Mouse (Mus musculus): Measurements from ENCODE around the gene Zbtb41. TPM values are rescaled to one million over a fixed set of nuclear protein-coding genes. Genes with fewer than 3 reads are reported as not detected.
"Not testable (repeated sequence)": the region's sequence is repeated elsewhere in the genome, so short reads cannot be mapped to it uniquely, and the experiment has no call there.

The Zbtb41 gene
- 14.7 and 20.8 TPM in 2 replicates for polyA plus RNA-seq (2012; rRNA removed)

DNA sequence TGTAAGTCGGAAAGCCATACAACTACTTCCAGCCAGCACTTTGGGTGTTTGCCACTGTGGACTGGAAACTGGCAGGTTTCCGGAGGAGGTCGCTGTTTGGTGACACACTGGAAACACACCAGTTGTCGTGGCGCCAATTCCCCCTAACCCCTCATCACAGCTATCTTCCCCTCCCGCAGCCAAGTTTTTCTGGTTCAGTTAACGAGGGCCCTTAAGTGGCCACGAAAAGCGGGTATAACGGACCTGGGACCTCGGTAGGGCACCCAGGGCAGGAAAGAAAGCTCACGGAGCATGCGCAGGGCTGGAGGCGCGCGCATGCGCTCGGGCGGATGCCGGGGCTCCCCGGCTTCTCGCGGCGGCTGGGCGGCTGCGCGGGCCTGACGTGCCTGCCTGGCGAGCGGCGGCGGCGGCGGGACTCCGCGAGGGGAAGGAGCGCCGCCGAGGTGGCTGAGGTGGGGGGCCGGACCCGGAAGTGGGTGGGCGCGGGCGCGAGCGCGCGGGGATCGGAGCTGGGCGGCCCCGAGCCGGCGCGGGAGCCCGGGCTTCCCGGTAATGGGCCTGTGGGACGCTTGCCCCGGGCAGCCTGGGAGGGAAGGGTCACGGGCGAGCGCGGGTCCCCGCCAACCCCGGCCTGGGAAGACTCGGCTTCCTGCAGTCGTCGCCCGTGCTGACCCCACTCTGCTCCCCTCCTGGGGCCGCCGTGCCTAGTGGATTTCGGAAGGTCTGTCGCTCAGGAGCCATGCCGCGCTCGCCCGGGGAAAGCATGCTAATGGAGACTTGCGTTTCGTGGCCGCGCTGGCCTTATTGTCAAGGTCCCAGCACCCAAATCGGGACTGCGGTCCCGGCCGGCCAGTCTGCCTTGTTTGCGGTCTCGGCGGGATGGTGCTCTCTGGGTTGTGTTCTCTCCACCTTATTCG, at the start of gene Zbtb41:
Gene Zbtb41, plus strand, starts transcription at position 414 of the 917 bp plus-strand sequence.
- DNase-seq (ENCODE audit: low read depth): peak; percentile 96
- peak; percentile 65; the same call in 1 of the 2 replicates for TF ChIP-seq POLR2A (IDR thresholded peaks at IDR 0.05; ENCODE audit: borderline replicate concordance, extremely low read depth, insufficient read depth, insufficient read length, poor library complexity, severe bottlenecking)
- TF ChIP-seq CTCF (IDR thresholded peaks at IDR 0.05; ENCODE audit: borderline replicate concordance, extremely low read depth, insufficient read depth, insufficient read length): peak; percentile 69

DNA sequence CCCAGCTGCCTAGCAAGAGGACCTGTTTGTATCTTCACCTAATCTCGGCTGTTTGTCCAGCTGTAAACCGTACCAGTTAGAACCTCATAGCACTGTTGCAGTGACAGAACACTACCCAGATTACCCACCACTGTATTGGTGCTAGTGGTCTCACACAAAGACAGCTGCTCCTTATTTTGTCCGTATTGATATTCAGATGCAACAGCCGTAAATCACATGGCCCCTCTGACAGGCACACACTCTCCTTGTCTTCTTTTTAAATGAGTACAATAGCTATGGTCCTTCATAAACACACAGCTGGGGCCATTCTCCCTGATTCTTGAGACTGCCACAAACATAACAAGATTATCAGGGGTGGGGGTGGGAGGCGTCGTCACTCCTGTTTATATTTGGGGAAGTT, 46.2 kb upstream of the Zbtb41 start:
- peak; percentile 75 for DNase-seq (ENCODE audit: low read depth)
- TF ChIP-seq POLR2A (IDR thresholded peaks at IDR 0.05; ENCODE audit: borderline replicate concordance, extremely low read depth, insufficient read depth, insufficient read length, poor library complexity, severe bottlenecking) (no peak), CTCF (IDR thresholded peaks at IDR 0.05; ENCODE audit: borderline replicate concordance, extremely low read depth, insufficient read depth, insufficient read length) (no peak)

DNA sequence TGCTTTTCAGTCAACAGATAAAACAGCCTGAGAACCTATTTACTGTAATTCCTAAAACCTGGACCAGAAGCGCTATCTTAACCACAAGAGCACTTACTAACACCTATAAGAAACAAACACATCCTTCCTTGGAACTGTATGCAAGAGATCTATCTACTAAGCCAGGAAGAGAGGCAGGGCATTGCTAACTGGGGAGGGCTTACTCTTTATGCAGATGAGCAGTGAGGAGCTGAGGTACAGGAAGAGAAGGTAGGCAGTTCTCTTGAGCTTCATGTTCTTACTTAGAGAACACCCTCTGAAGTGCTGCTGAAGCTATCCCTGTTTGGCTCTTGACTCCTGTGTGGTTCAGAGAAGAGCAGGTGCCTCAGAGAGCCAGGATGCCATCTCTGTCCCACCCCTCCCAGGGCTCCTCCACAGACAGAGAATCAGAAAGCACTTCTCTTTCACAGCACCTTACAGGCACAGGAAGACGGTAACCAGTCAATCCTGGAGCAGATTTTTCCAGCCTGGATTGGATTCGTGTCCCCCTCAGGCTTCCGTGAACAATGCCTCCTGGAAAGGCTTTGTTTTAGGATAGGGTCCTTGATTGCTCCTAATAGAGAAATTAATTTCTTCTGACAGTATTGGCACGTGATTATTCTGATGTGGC, 45.3 kb upstream of the Zbtb41 start, which contains the start of gene Crb1:
Gene Crb1, minus strand, starts transcription at position 463 of the 649 bp plus-strand sequence.
- DNase-seq (ENCODE audit: low read depth): peak; percentile 83
- 0 out of 2 replicates have a peak, but pooled peaks have one; percentile 26 for TF ChIP-seq POLR2A (IDR thresholded peaks at IDR 0.05; ENCODE audit: borderline replicate concordance, extremely low read depth, insufficient read depth, insufficient read length, poor library complexity, severe bottlenecking)
- TF ChIP-seq CTCF (IDR thresholded peaks at IDR 0.05; ENCODE audit: borderline replicate concordance, extremely low read depth, insufficient read depth, insufficient read length): no peak

GRCm38 (mm10) chr1:139378861-139379620, 43.0 kb upstream of the Zbtb41 start:
- no peak for TF ChIP-seq POLR2A (IDR thresholded peaks at IDR 0.05; ENCODE audit: borderline replicate concordance, extremely low read depth, insufficient read depth, insufficient read length, poor library complexity, severe bottlenecking)
- no peak for TF ChIP-seq CTCF (IDR thresholded peaks at IDR 0.05; ENCODE audit: borderline replicate concordance, extremely low read depth, insufficient read depth, insufficient read length)
- peak; percentile 10 for DNase-seq (ENCODE audit: low read depth)

- DNase-seq (ENCODE audit: low read depth): no peak
- no peak for TF ChIP-seq POLR2A (IDR thresholded peaks at IDR 0.05; ENCODE audit: borderline replicate concordance, extremely low read depth, insufficient read depth, insufficient read length, poor library complexity, severe bottlenecking)
- TF ChIP-seq CTCF (IDR thresholded peaks at IDR 0.05; ENCODE audit: borderline replicate concordance, extremely low read depth, insufficient read depth, insufficient read length): no peak
Observed at GRCm38 (mm10) chr1:139379621-139379984, 42.5 kb upstream of the Zbtb41 start.

DNA sequence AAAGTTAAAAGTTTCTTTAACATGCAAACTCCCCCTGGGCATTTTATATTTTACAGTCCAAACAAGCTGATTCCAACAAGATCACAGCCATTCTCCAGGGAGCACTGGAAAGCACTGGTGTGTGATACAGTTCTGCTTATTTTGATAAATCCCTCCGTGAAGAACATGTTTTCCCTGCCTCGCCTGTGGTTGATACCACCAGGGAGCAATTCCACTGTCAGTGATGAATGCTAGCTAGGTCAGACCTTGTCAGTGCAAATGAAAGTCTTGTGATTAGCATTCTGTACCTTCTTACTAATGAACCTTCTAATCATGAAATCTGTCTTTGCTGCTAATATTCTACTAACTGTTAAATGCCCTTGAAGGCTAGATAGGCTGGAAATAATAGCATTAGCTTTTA, 30.3 kb upstream of the Zbtb41 start:
- peak; percentile 31 for DNase-seq (ENCODE audit: low read depth)

DNA sequence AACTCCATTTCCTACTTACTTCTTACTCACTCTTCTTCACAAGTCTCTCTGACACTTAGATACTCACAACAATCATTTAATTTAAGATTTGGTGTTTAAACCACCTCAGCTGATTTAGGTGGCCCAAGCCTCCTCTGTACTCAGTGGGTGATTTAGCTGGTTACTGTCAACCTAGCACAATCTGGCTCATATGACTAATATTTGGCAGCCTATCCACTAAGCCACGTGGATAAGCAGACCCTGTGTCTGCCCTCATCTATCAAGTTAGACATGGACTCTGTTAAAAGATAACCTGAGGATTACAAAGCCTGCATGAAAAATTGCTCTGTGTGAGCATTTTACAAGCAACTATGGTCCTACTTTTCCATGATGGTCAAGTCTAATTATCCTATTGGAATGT, 25.5 kb upstream of the Zbtb41 start:
- no peak for DNase-seq (ENCODE audit: low read depth)
- no peak for TF ChIP-seq POLR2A (IDR thresholded peaks at IDR 0.05; ENCODE audit: borderline replicate concordance, extremely low read depth, insufficient read depth, insufficient read length, poor library complexity, severe bottlenecking)

More for the DNA sequence above, 30.3 kb upstream of the Zbtb41 start:
- TF ChIP-seq CTCF (IDR thresholded peaks at IDR 0.05; ENCODE audit: borderline replicate concordance, extremely low read depth, insufficient read depth, insufficient read length): no peak
- no peak for TF ChIP-seq POLR2A (IDR thresholded peaks at IDR 0.05; ENCODE audit: borderline replicate concordance, extremely low read depth, insufficient read depth, insufficient read length, poor library complexity, severe bottlenecking)

- TF ChIP-seq CTCF (IDR thresholded peaks at IDR 0.05; ENCODE audit: borderline replicate concordance, extremely low read depth, insufficient read depth, insufficient read length): no peak
- no peak for TF ChIP-seq POLR2A (IDR thresholded peaks at IDR 0.05; ENCODE audit: borderline replicate concordance, extremely low read depth, insufficient read depth, insufficient read length, poor library complexity, severe bottlenecking)
- peak; percentile 35 for DNase-seq (ENCODE audit: low read depth)
Observed at GRCm38 (mm10) chr1:139405766-139406165, 16.3 kb upstream of the Zbtb41 start.

GRCm38 (mm10) chr1:139407701-139408100, 14.4 kb upstream of the Zbtb41 start:
- DNase-seq (ENCODE audit: low read depth): no peak
- TF ChIP-seq POLR2A (IDR thresholded peaks at IDR 0.05; ENCODE audit: borderline replicate concordance, extremely low read depth, insufficient read depth, insufficient read length, poor library complexity, severe bottlenecking): no peak
- no peak for TF ChIP-seq CTCF (IDR thresholded peaks at IDR 0.05; ENCODE audit: borderline replicate concordance, extremely low read depth, insufficient read depth, insufficient read length)

GRCm38 (mm10) chr1:139412365-139412764, 9.7 kb upstream of the Zbtb41 start:
- not testable (repeated sequence) for DNase-seq (ENCODE audit: low read depth)

- no peak for DNase-seq (ENCODE audit: low read depth)
- no peak for TF ChIP-seq POLR2A (IDR thresholded peaks at IDR 0.05; ENCODE audit: borderline replicate concordance, extremely low read depth, insufficient read depth, insufficient read length, poor library complexity, severe bottlenecking)
- no peak for TF ChIP-seq CTCF (IDR thresholded peaks at IDR 0.05; ENCODE audit: borderline replicate concordance, extremely low read depth, insufficient read depth, insufficient read length)
Observed at GRCm38 (mm10) chr1:139413465-139413864, 8.6 kb upstream of the Zbtb41 start.

Measured in brain, embryonic 14.5 days (tissue).